Mouse (Mus musculus) spleen, postnatal 36 days (tissue): Measurements from ENCODE around the gene Mta1.

Experiments used
- DNase-seq, 2 experiments: peaks; one replicate each; pipeline ENCODE4 v3.0.0; 2022; ENCODE audit warnings: low spot score in 2 of 2, mixed read lengths in 1 of 2

Mta1 gene

DNA sequence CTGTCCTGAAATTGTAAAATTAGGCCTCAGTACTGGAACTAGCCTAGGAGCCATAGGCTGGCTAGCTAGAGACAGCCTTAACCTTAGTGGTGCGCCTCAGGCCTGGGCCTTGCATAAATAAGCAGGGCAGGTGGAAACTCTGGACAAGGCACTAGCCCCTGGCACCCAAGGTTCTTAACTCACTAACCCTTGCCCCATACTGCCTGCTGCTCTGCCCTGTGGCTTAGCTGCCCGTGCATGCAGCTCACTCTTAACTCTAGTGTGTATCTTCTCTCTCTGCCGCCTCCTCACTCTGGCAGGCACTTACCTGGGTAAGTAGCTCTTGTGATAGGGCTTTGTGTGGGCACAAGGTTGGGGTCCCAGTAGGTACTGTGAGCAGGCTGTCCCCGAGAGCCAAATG lies 36.4 kb downstream of the Mta1 start:
- DNase-seq = no peak

DNA sequence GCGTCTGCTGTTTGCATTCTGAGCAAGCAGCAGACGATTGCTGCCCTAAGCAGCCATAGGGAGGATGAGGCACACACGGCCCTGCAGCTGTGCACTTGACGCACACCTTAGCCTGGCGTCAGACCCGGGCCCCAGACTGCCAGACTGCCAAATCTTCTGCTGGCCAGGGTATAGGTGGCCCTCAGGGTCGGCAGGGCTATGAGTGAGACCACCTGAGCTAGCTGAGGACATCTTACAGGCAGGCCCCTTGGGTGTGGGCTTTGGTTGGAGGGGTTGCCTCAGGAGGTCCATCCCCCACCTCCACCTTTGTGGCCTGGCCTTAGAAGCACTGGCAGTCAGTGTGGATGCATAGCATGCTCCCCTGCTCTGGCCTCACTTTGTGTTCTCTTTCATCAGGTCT lies 37.3 kb downstream of the Mta1 start:
- no peak for DNase-seq

DNA sequence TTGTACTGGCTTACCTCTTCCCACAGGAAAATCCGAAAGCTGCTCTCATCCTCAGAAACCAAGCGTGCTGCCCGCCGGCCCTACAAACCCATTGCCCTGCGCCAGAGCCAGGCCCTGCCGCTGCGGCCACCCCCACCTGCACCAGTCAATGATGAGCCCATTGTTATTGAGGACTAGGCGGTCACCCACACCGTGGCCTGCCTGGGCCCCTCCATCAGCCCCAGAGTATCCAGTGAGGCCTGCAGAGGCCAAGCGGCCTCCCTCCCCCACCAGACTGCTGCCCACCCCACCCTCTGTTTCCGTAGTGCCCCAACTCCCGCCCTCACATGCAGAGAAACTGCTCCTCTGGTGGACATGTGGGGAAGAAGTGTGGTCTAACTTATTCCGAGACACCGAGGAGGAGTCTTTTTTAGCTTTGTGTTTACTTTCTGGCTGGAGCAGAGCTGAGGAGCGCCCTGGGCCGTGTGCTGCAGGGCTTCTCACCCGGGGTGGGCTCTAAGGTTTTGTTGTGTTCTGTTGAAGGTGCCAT lies 38.5 kb downstream of the Mta1 start:
- DNase-seq = no peak

DNA sequence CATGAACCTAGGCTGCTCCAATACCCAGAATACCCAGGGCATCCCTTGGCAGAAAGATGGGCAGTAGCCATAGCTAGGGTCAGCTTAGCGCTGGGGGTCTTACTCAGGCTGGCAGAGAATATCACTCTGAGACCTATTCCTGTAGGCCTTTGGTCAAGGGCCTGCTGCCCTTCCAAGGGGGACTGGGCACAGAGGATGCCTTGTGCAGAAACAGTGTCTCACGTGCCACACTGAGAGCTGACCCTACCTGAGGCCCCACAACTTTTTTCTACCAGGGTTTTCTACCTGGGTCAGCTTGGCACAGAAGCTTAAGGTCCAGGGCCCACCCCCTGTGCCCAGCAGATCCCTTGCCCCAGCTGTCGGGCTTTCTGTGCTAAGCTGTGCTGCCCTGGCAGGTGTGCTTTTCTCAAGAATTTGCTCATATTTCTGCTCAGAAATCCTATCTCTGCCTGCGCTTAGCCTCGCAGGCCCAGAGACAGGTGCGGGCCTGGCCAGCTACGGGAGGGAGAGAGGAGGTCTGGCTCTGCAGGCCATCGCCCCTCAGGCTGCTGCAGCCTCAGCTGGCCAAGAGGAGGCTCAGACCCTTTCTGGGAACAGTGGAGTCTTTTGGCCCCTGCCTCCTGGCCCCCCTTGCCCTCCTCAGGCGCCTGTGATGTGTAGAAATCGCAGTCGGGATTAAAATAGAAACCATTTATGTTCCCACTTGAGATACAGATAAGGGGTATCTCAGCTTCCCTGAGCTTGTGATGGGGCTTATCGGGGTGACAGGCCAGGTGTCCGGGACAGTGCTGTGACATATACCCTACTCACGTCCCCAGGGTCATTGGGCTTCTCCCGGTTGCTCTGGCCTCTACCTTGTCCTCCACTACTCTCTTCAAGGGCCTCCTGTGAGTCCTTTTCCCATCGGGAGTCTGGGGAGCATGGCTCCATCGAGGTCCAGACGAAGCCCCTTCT lies 39.5 kb downstream of the Mta1 start:
- DNase-seq = no peak

GRCm38 (mm10) chr12:113138291-113138690 lies 40.2 kb downstream of the Mta1 start:
- DNase-seq = no peak

GRCm38 (mm10) chr12:113138901-113139864 lies 41.1 kb downstream of the Mta1 start:
- DNase-seq = no peak

- DNase-seq = peak; percentile 82
Observed at GRCm38 (mm10) chr12:113139908-113140615, 42.0 kb downstream of the Mta1 start, which contains the start of gene Crip2. Gene Crip2 (plus strand): TSS chr12:113140236.

- no peak for DNase-seq
Observed at GRCm38 (mm10) chr12:113140616-113141411, 42.7 kb downstream of the Mta1 start.

DNA sequence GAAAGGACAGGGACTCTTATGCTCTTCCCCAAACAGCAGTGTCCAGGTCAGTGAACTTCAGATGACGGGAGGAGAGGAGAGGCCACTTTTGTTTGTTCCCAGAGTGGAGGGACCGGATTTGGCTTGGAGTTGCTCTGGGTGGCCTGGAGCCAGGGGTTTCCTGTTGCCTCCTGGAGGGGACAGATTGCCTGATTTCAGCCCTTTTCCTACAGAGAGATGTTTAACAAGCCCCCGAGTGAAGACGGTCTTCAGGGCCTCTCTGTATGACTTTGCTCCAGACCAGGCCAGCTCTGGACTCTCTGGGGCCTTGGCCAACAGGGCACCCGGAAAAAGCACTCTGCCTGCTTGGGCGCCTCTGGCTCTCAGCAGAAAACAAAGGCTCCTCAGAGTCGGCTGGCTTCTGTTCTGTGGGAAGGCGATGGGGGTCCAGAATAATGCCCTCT lies 43.5 kb downstream of the Mta1 start:
- DNase-seq = no peak

DNA sequence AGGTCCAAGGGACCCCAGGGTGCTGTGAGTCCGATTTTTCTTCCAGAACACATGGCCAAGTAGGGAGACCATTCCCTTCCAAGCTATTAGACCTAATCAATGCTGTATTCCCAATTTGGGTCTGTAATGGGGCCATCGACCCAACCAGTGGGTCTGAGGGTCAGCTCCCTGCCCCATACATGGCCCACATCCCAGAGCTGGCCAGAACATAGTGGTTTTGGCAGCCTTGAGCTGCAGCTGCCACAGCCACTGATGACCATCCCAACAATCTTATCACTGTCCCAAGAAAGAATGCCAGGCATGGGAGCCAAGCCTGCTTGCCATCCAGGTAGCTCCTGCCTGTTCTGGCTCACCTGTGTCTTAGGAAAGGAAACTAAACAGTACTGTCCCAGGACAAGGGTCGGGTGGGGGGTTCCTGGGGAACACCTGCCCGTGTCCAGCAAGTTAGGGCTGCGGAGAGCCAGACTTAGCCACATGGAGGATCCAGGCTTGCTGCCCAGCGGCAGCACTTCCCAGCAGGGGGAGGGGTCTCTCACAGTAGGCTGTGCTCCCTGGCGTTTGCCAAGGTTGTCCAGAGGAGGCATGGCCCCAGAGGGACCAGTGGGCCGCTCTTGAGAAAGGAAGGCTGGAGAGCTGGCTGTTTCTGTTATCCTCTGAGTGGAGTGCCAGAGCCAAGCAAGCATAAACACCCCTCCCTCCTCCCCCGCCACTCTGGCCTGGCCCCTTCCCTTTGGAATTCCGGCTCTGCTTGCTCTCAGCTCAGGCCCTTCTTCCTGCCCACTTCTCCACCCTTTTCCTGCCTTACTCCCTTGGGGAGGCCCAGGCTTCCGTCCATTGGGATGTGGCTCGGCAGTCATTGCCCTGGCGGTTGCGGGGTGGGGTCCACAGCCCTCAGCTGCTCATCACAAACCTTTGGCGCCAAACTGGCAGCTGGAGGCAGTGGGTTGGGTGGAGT lies 44.2 kb downstream of the Mta1 start:
- no peak for DNase-seq

GRCm38 (mm10) chr12:113143164-113143563 lies 45.1 kb downstream of the Mta1 start:
- DNase-seq = no peak

DNA sequence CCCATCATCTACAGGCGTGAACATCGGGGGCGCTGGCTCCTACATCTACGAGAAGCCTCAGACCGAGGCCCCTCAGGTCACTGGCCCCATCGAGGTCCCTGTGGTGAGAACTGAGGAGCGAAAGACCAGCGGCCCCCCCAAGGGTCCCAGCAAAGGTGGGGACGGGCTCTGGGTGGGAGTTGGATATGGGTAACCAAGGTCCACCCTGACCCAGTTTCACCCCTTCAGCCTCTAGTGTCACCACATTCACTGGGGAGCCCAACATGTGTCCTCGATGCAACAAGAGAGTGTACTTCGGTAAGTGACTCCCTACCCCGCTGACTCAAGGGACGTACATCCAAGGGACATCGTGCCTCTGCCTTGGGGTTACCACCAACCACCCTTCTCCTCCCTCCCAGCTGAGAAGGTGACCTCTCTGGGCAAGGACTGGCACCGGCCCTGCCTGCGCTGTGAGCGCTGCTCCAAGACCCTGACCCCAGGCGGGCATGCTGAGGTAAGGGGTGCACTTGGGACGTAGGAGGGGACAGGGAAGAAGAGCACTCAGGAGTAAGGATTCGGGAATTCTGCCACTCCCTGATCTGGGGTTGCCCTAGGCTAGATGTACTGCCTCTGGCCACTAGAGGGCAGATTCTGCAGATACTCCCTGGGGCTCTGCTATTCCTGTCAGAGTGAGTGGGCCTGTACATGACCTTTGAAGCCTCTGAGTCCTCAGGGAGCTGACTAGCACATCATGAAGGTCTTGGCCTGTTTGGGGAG lies 46.1 kb downstream of the Mta1 start:
- peak in 1 of 2 experiments; percentile 33 for DNase-seq

GRCm38 (mm10) chr12:113144886-113145285 lies 46.8 kb downstream of the Mta1 start:
- DNase-seq = no peak

GRCm38 (mm10) chr12:113145591-113145990 lies 47.5 kb downstream of the Mta1 start:
- DNase-seq = no peak

GRCm38 (mm10) chr12:113146112-113147057 lies 48.3 kb downstream of the Mta1 start, which contains the start of gene Crip1:
Gene Crip1 (plus strand): TSS chr12:113146316.
- peak; percentile 84 to 91 for DNase-seq

- DNase-seq = no peak
Observed at GRCm38 (mm10) chr12:113147481-113147880, 49.4 kb downstream of the Mta1 start.

GRCm38 (mm10) chr12:113148381-113149035 lies 50.4 kb downstream of the Mta1 start:
- DNase-seq = peak; percentile 72 to 77
